Mouse (Mus musculus) lung, embryonic 16.5 days (tissue): ENCODE measurements around the gene Serpini1. TPM values are rescaled to one million over a fixed set of nuclear protein-coding genes. Genes with fewer than 3 reads are reported as not detected.

Experiments
- ATAC-seq: fragments of 200-750 bp; cut with Nextera tagmentation; 2 replicates; pipeline ENCODE4 v1.8.0; 2017; ENCODE audit warnings: low read depth, mild to moderate bottlenecking, moderate library complexity
- H3K27ac ChIP-seq: fragments of 300-500 bp; sonication (generic); 2 replicates; pipeline ENCODE4 v1.5.1; 2014; ENCODE audit warnings: mild to moderate bottlenecking, control low read depth, low read length
- H3K27me3 ChIP-seq: fragments of 300-500 bp; sonication (generic); 2 replicates; pipeline ENCODE4 v1.6.1; 2014; ENCODE audit warnings: low read depth, low read length, mixed read lengths; ENCODE audit not compliant: control insufficient read depth, insufficient read depth
- H3K36me3 ChIP-seq: fragments of 300-500 bp; sonication (generic); 2 replicates; pipeline ENCODE4 v1.6.1; 2014; ENCODE audit warnings: low read length; ENCODE audit not compliant: control insufficient read depth, insufficient read depth
- H3K4me1 ChIP-seq: fragments of 300-500 bp; sonication (generic); replicated peaks from 2 replicates; pipeline ENCODE4 v1.6.1; 2014; ENCODE audit warnings: low read length, mixed read lengths; ENCODE audit not compliant: control insufficient read depth, insufficient read depth
- H3K4me2 ChIP-seq: fragments of 300-500 bp; sonication (generic); 2 replicates; pipeline ENCODE4 v1.6.1; 2014; ENCODE audit warnings: low read depth, low read length, control low read depth
- H3K4me3 ChIP-seq: fragments of 300-500 bp; sonication (generic); 2 replicates; pipeline ENCODE4 v1.5.1; 2014; ENCODE audit warnings: mild to moderate bottlenecking, low read length, control low read depth
- H3K9ac ChIP-seq: fragments of 300-500 bp; sonication (generic); 2 replicates; pipeline ENCODE4 v1.6.1; 2014; ENCODE audit warnings: low read length, control low read depth
- H3K9me3 ChIP-seq: fragments of 300-500 bp; sonication (generic); 2 replicates; pipeline ENCODE4 v1.6.1; 2016; ENCODE audit warnings: low read length; ENCODE audit not compliant: control insufficient read depth
- WGBS: fragments of 180-500 bp; shearing (Covaris S2); extraction: QIAGEN DNeasy Blood & Tissue Kit; methylation state at CpG from one replicate; pipeline ENCODE4 v1.1.7; 2014; 5-methylcytosine and 5-hydroxymethylcytosine counted together
- polyA plus RNA-seq: library from polyadenylated mRNA; unstranded; fragments of >200 nt; fragmentation: Nextera tagmentation; extraction: Ambion mirVana; gene quantifications from 2 replicates; pipeline ENCODE4 v1.2.1, GENCODE M21; 2015

The Serpini1 gene
- polyA plus RNA-seq = 1.4 and 2.7 TPM in 2 replicates

GRCm38 (mm10) chr3:75557292-75557691 lies at the start of gene Serpini1:
Serpini1 (plus strand) TSS chr3:75557547.
- peak within 1 kb of the TSS; percentile 93 for H3K4me2 ChIP-seq
- H3K4me3 ChIP-seq = peak within 1 kb of the TSS; percentile 97
- no peaks in the 10 kb centered on the region for H3K36me3 ChIP-seq
- peak within 1 kb of the TSS; percentile 86 for H3K27ac ChIP-seq
- no peaks in the 10 kb centered on the region for H3K27me3 ChIP-seq
- peak within 1 kb of the TSS; percentile 96 for H3K9ac ChIP-seq
- no peaks in the 10 kb centered on the region for H3K9me3 ChIP-seq
- peak; percentile 94 for ATAC-seq
- peaks cover 6% of the 10 kb centered on the region for H3K4me1 ChIP-seq
- 0% methylated on average over 19 of the region's 19 CpGs for WGBS

- H3K9ac ChIP-seq = no peak overlapping the region
- no peaks in the 10 kb centered on the region for H3K4me1 ChIP-seq
- H3K4me3 ChIP-seq = no peak overlapping the region
- WGBS = 78% methylated on average over 7 of the region's 7 CpGs
- no peak overlapping the region for H3K27ac ChIP-seq
- no peaks in the 10 kb centered on the region for H3K27me3 ChIP-seq
- no peaks in the 10 kb centered on the region for H3K9me3 ChIP-seq
- H3K36me3 ChIP-seq = peaks cover 18% of the 10 kb centered on the region
- no peak for ATAC-seq
- H3K4me2 ChIP-seq = no peak overlapping the region
Observed at GRCm38 (mm10) chr3:75517631-75518250, 39.6 kb upstream of the Serpini1 start.

DNA sequence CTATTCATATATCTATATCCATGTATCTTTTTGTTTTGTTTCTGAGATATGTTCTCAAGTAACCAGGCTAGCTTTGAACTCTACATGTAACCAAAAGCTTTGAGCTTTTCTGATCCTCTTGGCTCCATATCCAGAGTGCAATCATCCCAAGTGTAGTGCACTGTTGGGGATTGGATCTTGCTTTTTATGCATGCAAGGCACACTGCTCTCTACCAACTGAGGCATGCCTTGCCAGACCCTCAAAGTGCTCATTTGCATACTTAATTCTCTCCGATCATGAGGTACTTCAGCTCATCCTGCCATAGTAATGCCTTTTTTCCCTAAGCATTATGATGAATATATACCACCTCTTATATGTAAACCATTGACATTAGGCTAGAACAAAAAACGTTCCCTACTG lies 36.0 kb upstream of the Serpini1 start:
- no peak overlapping the region for H3K4me2 ChIP-seq
- H3K9ac ChIP-seq = no peak overlapping the region
- 79% methylated on average over 2 of the region's 2 CpGs for WGBS
- no peak for ATAC-seq
- H3K4me1 ChIP-seq = no peaks in the 10 kb centered on the region
- no peak overlapping the region for H3K27ac ChIP-seq
- no peaks in the 10 kb centered on the region for H3K27me3 ChIP-seq
- peaks cover 11% of the 10 kb centered on the region for H3K36me3 ChIP-seq
- no peaks in the 10 kb centered on the region for H3K9me3 ChIP-seq
- no peak overlapping the region for H3K4me3 ChIP-seq

- 88% methylated on average over 1 of the region's 1 CpGs for WGBS
- H3K9me3 ChIP-seq = no peaks in the 10 kb centered on the region
- H3K4me1 ChIP-seq = no peaks in the 10 kb centered on the region
- no peak overlapping the region for H3K27ac ChIP-seq
- H3K4me2 ChIP-seq = no peak overlapping the region
- no peak for ATAC-seq
- H3K27me3 ChIP-seq = no peaks in the 10 kb centered on the region
- no peak overlapping the region for H3K4me3 ChIP-seq
- H3K9ac ChIP-seq = no peak overlapping the region
- H3K36me3 ChIP-seq = peaks cover 13% of the 10 kb centered on the region
Observed at GRCm38 (mm10) chr3:75522527-75522926, 34.8 kb upstream of the Serpini1 start.

DNA sequence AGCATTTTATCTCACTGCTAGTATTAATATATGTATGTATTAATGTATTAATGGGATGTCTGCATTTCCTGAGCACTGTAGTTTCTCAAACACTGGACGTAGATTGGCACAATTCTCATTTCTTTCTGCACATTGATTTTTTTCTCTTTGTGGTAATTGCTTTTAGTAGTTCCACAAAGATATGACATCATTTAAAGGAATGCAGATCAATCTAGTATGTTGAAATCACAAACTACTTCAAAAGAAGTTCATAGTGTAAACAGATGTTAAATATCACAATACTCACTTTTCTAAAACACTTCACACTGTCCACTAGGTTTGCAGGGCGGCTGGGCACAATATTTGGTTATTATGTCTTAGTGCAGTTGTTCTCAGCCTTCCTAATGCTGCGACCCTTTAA lies 26.3 kb upstream of the Serpini1 start:
- no peaks in the 10 kb centered on the region for H3K4me1 ChIP-seq
- no peaks in the 10 kb centered on the region for H3K9me3 ChIP-seq
- H3K4me2 ChIP-seq = no peak overlapping the region
- H3K4me3 ChIP-seq = no peak overlapping the region
- no peak for ATAC-seq
- no peak overlapping the region for H3K27ac ChIP-seq
- 0 out of 2 replicates have a peak, but pooled peaks cover 4% of the 10 kb centered on the region for H3K36me3 ChIP-seq
- no peaks in the 10 kb centered on the region for H3K27me3 ChIP-seq
- H3K9ac ChIP-seq = no peak overlapping the region
- 70% methylated on average over 3 of the region's 3 CpGs for WGBS

- H3K4me1 ChIP-seq = no peaks in the 10 kb centered on the region
- H3K9me3 ChIP-seq = no peaks in the 10 kb centered on the region
- WGBS = 65% methylated on average over 3 of the region's 3 CpGs
- no peak overlapping the region for H3K9ac ChIP-seq
- H3K4me2 ChIP-seq = no peak overlapping the region
- no peaks in the 10 kb centered on the region for H3K27me3 ChIP-seq
- ATAC-seq = no peak
- H3K36me3 ChIP-seq = peaks cover 7% of the 10 kb centered on the region
- no peak overlapping the region for H3K4me3 ChIP-seq
- H3K27ac ChIP-seq = no peak overlapping the region
Observed at GRCm38 (mm10) chr3:75534045-75534834, 23.1 kb upstream of the Serpini1 start.

DNA sequence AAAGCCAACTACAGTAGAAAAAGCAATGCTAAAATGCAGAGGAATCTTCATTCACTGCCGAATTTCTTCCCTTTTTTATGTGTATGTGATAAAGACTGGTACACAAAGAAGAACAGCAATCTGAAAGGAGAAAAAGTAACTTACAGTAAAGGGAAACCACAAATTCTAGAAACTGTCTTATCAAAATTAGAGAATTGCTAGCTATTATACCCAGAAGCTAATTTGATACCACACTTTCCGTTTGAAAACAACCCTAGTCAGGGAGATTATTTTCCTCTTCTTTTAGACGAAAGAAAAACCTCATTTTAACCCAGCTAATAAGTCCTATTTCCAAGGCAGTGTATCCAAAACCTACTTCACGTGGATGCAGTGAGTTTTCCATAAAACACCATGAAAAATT lies 16.1 kb upstream of the Serpini1 start:
- WGBS = 88% methylated on average over 4 of the region's 4 CpGs
- no peak for ATAC-seq
- H3K27me3 ChIP-seq = no peaks in the 10 kb centered on the region

DNA sequence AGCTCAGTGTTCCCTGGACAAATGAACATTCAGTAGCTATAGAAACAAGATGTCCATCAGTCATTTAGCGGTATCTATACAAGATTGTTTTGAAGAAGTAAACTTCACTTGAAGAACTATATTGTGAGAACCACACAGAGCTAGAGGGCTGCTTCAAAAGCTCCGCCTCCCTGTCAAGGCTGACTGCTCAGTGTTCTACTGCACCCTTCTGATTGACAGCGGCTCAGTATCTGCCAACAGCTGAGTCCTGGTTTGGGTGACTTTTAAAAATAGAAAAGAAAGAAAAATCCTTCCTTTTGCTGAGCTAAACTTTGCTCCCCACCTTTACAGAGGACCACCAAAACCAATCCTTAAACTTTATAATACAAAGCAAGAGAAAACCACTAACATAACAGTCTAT lies 14.5 kb upstream of the Serpini1 start:
- no peak for ATAC-seq
- no peaks in the 10 kb centered on the region for H3K9me3 ChIP-seq
- no peaks in the 10 kb centered on the region for H3K27me3 ChIP-seq
- peaks cover 6% of the 10 kb centered on the region; the same call in 1 of the 2 replicates for H3K36me3 ChIP-seq
- H3K27ac ChIP-seq = no peak overlapping the region
- H3K4me1 ChIP-seq = no peaks in the 10 kb centered on the region
- no peak overlapping the region for H3K9ac ChIP-seq
- H3K4me3 ChIP-seq = no peak overlapping the region
- no peak overlapping the region for H3K4me2 ChIP-seq
- 85% methylated on average over 3 of the region's 3 CpGs for WGBS

More for the DNA sequence above, 16.1 kb upstream of the Serpini1 start:
- Histone ChIP-seq H3K9ac (no peak overlapping the region), H3K4me3 (no peak overlapping the region), H3K36me3 (peaks cover 10% of the 10 kb centered on the region), H3K9me3 (no peaks in the 10 kb centered on the region), H3K27ac (no peak overlapping the region), H3K4me2 (no peak overlapping the region), H3K4me1 (no peaks in the 10 kb centered on the region)

GRCm38 (mm10) chr3:75544287-75544686 lies 13.1 kb upstream of the Serpini1 start:
- no peak overlapping the region for H3K4me3 ChIP-seq
- WGBS = 82% methylated on average over 1 of the region's 1 CpGs
- H3K9me3 ChIP-seq = no peaks in the 10 kb centered on the region
- no peak overlapping the region for H3K4me2 ChIP-seq
- no peaks in the 10 kb centered on the region for H3K4me1 ChIP-seq
- no peak overlapping the region for H3K27ac ChIP-seq
- ATAC-seq = no peak
- H3K27me3 ChIP-seq = no peaks in the 10 kb centered on the region
- no peak overlapping the region for H3K9ac ChIP-seq
- peaks cover 4% of the 10 kb centered on the region; the same call in 1 of the 2 replicates for H3K36me3 ChIP-seq
